Mouse (Mus musculus) c-Kit-positive CD71-negative TER-119-negative erythroid progenitor cells, embryonic 14.5 days (primary cell): ENCODE measurements at regions not wholly inside any gene's neighbourhood (a gene's known extent, or its start where the extent isn't known, plus 50 kb on each side); places are given as distances from the start of the nearest gene placed in this dataset.

Experiments used
- DNase-seq: peaks from one replicate; pipeline ENCODE4 v3.0.0-alpha.2; 2013; ENCODE audit warnings: low read depth

GRCm38 (mm10) chr4:150769043-150769442 lies 84.7 kb upstream of the Errfi1 start:
- DNase-seq, result no peak

GRCm38 (mm10) chr4:150758467-150759237 lies 95.1 kb upstream of the Errfi1 start:
- no peak for DNase-seq

- DNase-seq, result no peak
Observed at GRCm38 (mm10) chr4:150757815-150758426, 95.8 kb upstream of the Errfi1 start.

- no peak for DNase-seq
Observed at GRCm38 (mm10) chr4:150757291-150757741, 96.4 kb upstream of the Errfi1 start.

- no peak for DNase-seq
Observed at GRCm38 (mm10) chr4:150755446-150755845, 98.3 kb upstream of the Errfi1 start.

- no peak for DNase-seq
Observed at GRCm38 (mm10) chr4:150752151-150752550, 100.2 kb upstream of the Slc45a1 start.

- DNase-seq, result no peak
Observed at GRCm38 (mm10) chr4:150750445-150751213, 98.7 kb upstream of the Slc45a1 start.

- DNase-seq, result no peak
Observed at GRCm38 (mm10) chr4:150749066-150749465, 97.1 kb upstream of the Slc45a1 start.

GRCm38 (mm10) chr4:150748099-150749000 lies 96.4 kb upstream of the Slc45a1 start:
- no peak for DNase-seq

GRCm38 (mm10) chr4:150746430-150746923 lies 94.5 kb upstream of the Slc45a1 start:
- no peak for DNase-seq

GRCm38 (mm10) chr4:150745529-150746429 lies 93.8 kb upstream of the Slc45a1 start:
- no peak for DNase-seq

- no peak for DNase-seq
Observed at GRCm38 (mm10) chr4:150743508-150743907, 91.5 kb upstream of the Slc45a1 start.

GRCm38 (mm10) chr4:150743103-150743502 lies 91.1 kb upstream of the Slc45a1 start:
- DNase-seq, result no peak

GRCm38 (mm10) chr4:150741810-150742209 lies 89.8 kb upstream of the Slc45a1 start:
- no peak for DNase-seq

GRCm38 (mm10) chr4:150740167-150740566 lies 88.2 kb upstream of the Slc45a1 start:
- DNase-seq, result no peak

- no peak for DNase-seq
Observed at GRCm38 (mm10) chr4:150738736-150739135, 86.8 kb upstream of the Slc45a1 start.

- peak; percentile 18 for DNase-seq
Observed at GRCm38 (mm10) chr4:150730061-150730812, 78.3 kb upstream of the Slc45a1 start.

- no peak for DNase-seq
Observed at GRCm38 (mm10) chr4:150726539-150726938, 74.6 kb upstream of the Slc45a1 start.

- DNase-seq, result no peak
Observed at GRCm38 (mm10) chr4:150726136-150726480, 74.1 kb upstream of the Slc45a1 start.
